Mouse (Mus musculus): Measurements from ENCODE around the gene Cmbl. TPM values are rescaled to one million over a fixed set of nuclear protein-coding genes. Genes with fewer than 3 reads are reported as not detected.

The Cmbl gene
- polyA plus RNA-seq, 2 experiments = 5.5 to 6.8 TPM

- DNase-seq (ENCODE audit: low read depth in 3 of 3, low spot score in 3 of 3) = no peak
- Histone ChIP-seq H3K9ac (replicated peaks) (no peak overlapping the region), H3K36me3 (replicated peaks; ENCODE audit: control insufficient read depth, insufficient read depth, low read depth) (no peaks in the 10 kb centered on the region), H3K4me1 (replicated peaks; ENCODE audit: control insufficient read depth in 2 of 2, insufficient read depth in 2 of 2, low read length in 1 of 2) (no peaks in the 10 kb centered on the region), H3K27me3 (ENCODE audit: control insufficient read depth, insufficient read depth, low read length) (no peaks in the 10 kb centered on the region), H3K9me3 (ENCODE audit: control insufficient read depth, low read length) (no peaks in the 10 kb centered on the region), H3K4me3 (ENCODE audit: insufficient read depth in 1 of 2, low read depth in 2 of 2, low read length in 2 of 2) (no peak overlapping the region), H3K4me2 (ENCODE audit: low read depth) (no peak overlapping the region), H3K27ac (no peak overlapping the region)
- TF ChIP-seq EP300 (IDR thresholded peaks at IDR 0.05; ENCODE audit: low read depth) = no peak
- WGBS (ENCODE audit: insufficient replicate concordance) = 62% methylated on average over 10 of the region's 10 CpGs
- ATAC-seq (ENCODE audit: insufficient read depth) = no peak
Measured at GRCm38 (mm10) chr15:31628180-31628579, 63.0 kb downstream of the Cmbl start.

GRCm38 (mm10) chr15:31629556-31629955 is 64.4 kb downstream of the Cmbl start:
- DNase-seq (ENCODE audit: low read depth in 3 of 3, low spot score in 3 of 3) (no peak), ATAC-seq (ENCODE audit: insufficient read depth) (no peak)
- Histone ChIP-seq H3K27me3 (ENCODE audit: control insufficient read depth, insufficient read depth, low read length) (no peaks in the 10 kb centered on the region), H3K9me3 (ENCODE audit: control insufficient read depth, low read length) (no peaks in the 10 kb centered on the region), H3K27ac (no peak overlapping the region), H3K4me2 (ENCODE audit: low read depth) (no peak overlapping the region), H3K36me3 (replicated peaks; ENCODE audit: control insufficient read depth, insufficient read depth, low read depth) (no peaks in the 10 kb centered on the region), H3K4me3 (ENCODE audit: insufficient read depth in 1 of 2, low read depth in 2 of 2, low read length in 2 of 2) (no peak overlapping the region), H3K4me1 (replicated peaks; ENCODE audit: control insufficient read depth in 2 of 2, insufficient read depth in 2 of 2, low read length in 1 of 2) (no peaks in the 10 kb centered on the region), H3K9ac (replicated peaks) (no peak overlapping the region)
- TF ChIP-seq EP300 (IDR thresholded peaks at IDR 0.05; ENCODE audit: low read depth) (no peak), CTCF (IDR thresholded peaks at IDR 0.05; ENCODE audit: low read depth) (no peak)
- 68% methylated on average over 3 of the region's 3 CpGs for WGBS (ENCODE audit: insufficient replicate concordance)

- no peak overlapping the region for H3K27ac ChIP-seq
- no peak overlapping the region for H3K4me2 ChIP-seq (ENCODE audit: low read depth)
- no peaks in the 10 kb centered on the region for H3K4me1 ChIP-seq (replicated peaks; ENCODE audit: control insufficient read depth in 2 of 2, insufficient read depth in 2 of 2, low read length in 1 of 2)
- no peak for TF ChIP-seq CTCF (IDR thresholded peaks at IDR 0.05; ENCODE audit: low read depth)
- no peak for TF ChIP-seq EP300 (IDR thresholded peaks at IDR 0.05; ENCODE audit: low read depth)
- ATAC-seq (ENCODE audit: insufficient read depth) (no peak), DNase-seq (ENCODE audit: low read depth in 3 of 3, low spot score in 3 of 3) (no peak)
- no peaks in the 10 kb centered on the region for H3K9me3 ChIP-seq (ENCODE audit: control insufficient read depth, low read length)
- no peaks in the 10 kb centered on the region for H3K36me3 ChIP-seq (replicated peaks; ENCODE audit: control insufficient read depth, insufficient read depth, low read depth)
- H3K4me3 ChIP-seq (ENCODE audit: insufficient read depth in 1 of 2, low read depth in 2 of 2, low read length in 2 of 2) = no peak overlapping the region
- H3K27me3 ChIP-seq (ENCODE audit: control insufficient read depth, insufficient read depth, low read length) = no peaks in the 10 kb centered on the region
- no peak overlapping the region for H3K9ac ChIP-seq (replicated peaks)
- 71% methylated on average over 12 of the region's 12 CpGs for WGBS (ENCODE audit: insufficient replicate concordance)
Measured at GRCm38 (mm10) chr15:31631396-31631858, 66.2 kb downstream of the Cmbl start.

- no peak for ATAC-seq (ENCODE audit: insufficient read depth)
- WGBS (ENCODE audit: insufficient replicate concordance) = 65% methylated on average over 4 of the region's 4 CpGs
- Histone ChIP-seq H3K27me3 (ENCODE audit: control insufficient read depth, insufficient read depth, low read length) (no peaks in the 10 kb centered on the region), H3K9me3 (ENCODE audit: control insufficient read depth, low read length) (no peaks in the 10 kb centered on the region), H3K4me3 (ENCODE audit: insufficient read depth in 1 of 2, low read depth in 2 of 2, low read length in 2 of 2) (no peak overlapping the region), H3K4me1 (replicated peaks; ENCODE audit: control insufficient read depth in 2 of 2, insufficient read depth in 2 of 2, low read length in 1 of 2) (no peaks in the 10 kb centered on the region), H3K9ac (replicated peaks) (no peak overlapping the region), H3K36me3 (replicated peaks; ENCODE audit: control insufficient read depth, insufficient read depth, low read depth) (no peaks in the 10 kb centered on the region), H3K4me2 (ENCODE audit: low read depth) (no peak overlapping the region), H3K27ac (no peak overlapping the region)
- no peak for TF ChIP-seq CTCF (IDR thresholded peaks at IDR 0.05; ENCODE audit: low read depth)
- no peak for TF ChIP-seq EP300 (IDR thresholded peaks at IDR 0.05; ENCODE audit: low read depth)
- DNase-seq (ENCODE audit: low read depth in 3 of 3, low spot score in 3 of 3) = no peak
Measured at GRCm38 (mm10) chr15:31632478-31632877, 67.3 kb downstream of the Cmbl start.

GRCm38 (mm10) chr15:31634582-31634981 is 69.4 kb downstream of the Cmbl start:
- TF ChIP-seq EP300 (IDR thresholded peaks at IDR 0.05; ENCODE audit: low read depth) (no peak), CTCF (IDR thresholded peaks at IDR 0.05; ENCODE audit: low read depth) (no peak)
- Histone ChIP-seq H3K9ac (replicated peaks) (no peak overlapping the region), H3K4me3 (ENCODE audit: insufficient read depth in 1 of 2, low read depth in 2 of 2, low read length in 2 of 2) (no peak overlapping the region), H3K4me1 (replicated peaks; ENCODE audit: control insufficient read depth in 2 of 2, insufficient read depth in 2 of 2, low read length in 1 of 2) (no peaks in the 10 kb centered on the region), H3K27ac (no peak overlapping the region), H3K9me3 (ENCODE audit: control insufficient read depth, low read length) (no peaks in the 10 kb centered on the region), H3K36me3 (replicated peaks; ENCODE audit: control insufficient read depth, insufficient read depth, low read depth) (no peaks in the 10 kb centered on the region), H3K4me2 (ENCODE audit: low read depth) (no peak overlapping the region), H3K27me3 (ENCODE audit: control insufficient read depth, insufficient read depth, low read length) (no peaks in the 10 kb centered on the region)
- no peak for DNase-seq (ENCODE audit: low read depth in 3 of 3, low spot score in 3 of 3)
- WGBS (ENCODE audit: insufficient replicate concordance) = 60% methylated on average over 6 of the region's 6 CpGs
- ATAC-seq (ENCODE audit: insufficient read depth) = no peak

Data from liver, embryonic 14.5 days (tissue).